Mouse (Mus musculus): ENCODE measurements around the gene Ace2.

Gene Ace2

GRCm38 (mm10) chrX:164179746-164180145 is 40.6 kb downstream of the Ace2 start:
- peak; percentile 57 for DNase-seq (ENCODE audit: low spot score)

DNA sequence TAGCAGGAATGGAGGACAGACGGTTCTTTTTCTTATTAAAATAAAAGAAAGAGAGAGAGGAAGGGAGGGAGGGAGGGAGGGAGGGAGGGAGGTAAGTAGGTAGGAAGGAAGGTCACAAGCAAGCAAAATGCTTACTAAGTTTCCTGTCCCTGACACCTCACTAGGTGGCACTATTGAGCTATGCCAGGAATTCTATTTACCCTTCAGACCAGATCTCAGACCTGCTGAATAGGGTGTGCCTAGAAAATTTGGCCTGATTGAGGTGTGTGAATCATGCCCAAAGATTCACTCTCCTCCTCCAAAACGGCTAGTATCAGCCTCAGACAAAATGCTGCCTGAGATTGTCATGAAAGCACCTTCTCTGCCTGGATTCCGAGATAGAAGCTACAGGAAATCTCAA is 44.7 kb downstream of the Ace2 start:
- DNase-seq (ENCODE audit: low spot score), result peak; percentile 41

- DNase-seq (ENCODE audit: low spot score), result no peak
Measured at GRCm38 (mm10) chrX:164189880-164190279, 50.7 kb downstream of the Ace2 start.

DNA sequence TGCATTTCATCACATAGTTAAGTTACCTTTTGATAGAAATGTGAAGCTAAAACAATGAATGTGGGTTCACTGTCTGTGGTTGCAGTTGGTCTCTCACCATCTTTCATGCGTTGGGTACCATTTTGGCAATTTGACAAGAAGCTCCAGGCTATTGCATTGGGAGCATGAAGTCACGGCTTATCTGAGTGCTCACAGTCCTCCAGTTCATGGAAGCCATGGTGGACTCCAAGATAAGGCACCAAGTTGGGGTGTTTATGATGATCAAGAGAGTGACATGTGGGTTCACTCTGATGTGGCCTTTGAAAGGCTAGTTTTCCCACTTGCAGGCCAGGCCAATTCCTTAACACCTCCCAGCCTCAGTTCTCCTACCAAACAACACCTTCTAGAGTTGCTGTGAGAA is 58.5 kb downstream of the Ace2 start:
- DNase-seq (ENCODE audit: low spot score), result no peak

- DNase-seq (ENCODE audit: low spot score), result no peak
Measured at GRCm38 (mm10) chrX:164200547-164200946, 61.4 kb downstream of the Ace2 start.

GRCm38 (mm10) chrX:164221989-164222388 is 82.9 kb downstream of the Ace2 start:
- no peak for DNase-seq (ENCODE audit: low spot score)

- no peak for DNase-seq (ENCODE audit: low spot score)
Measured at GRCm38 (mm10) chrX:164233380-164233779, 94.2 kb downstream of the Ace2 start.

Measured in layer of hippocampus, adult 11-12 months (tissue).